Mouse (Mus musculus) cerebellum, adult 2 months (tissue): ENCODE measurements around the gene A3galt2. TPM values are rescaled to one million over a fixed set of nuclear protein-coding genes. Genes with fewer than 3 reads are reported as not detected.

ENCODE experiments used
- DNase-seq, 2 experiments: peaks; one replicate each; pipeline ENCODE4 v3.0.0; 2021
- H3K27ac ChIP-seq: fragments of 200-500 bp; 2 replicates; pipeline ENCODE4 v1.5.1; 2012; ENCODE audit warnings: low read length, control low read depth, inconsistent platforms; ENCODE audit not compliant: insufficient read depth
- H3K27me3 ChIP-seq: fragments of 200-500 bp; 2 replicates; pipeline ENCODE4 v1.6.1; 2012; ENCODE audit warnings: inconsistent platforms, mild to moderate bottlenecking, low read length, moderate library complexity; ENCODE audit not compliant: control insufficient read depth, insufficient read depth
- H3K4me1 ChIP-seq: fragments of 200-500 bp; 2 replicates; pipeline ENCODE4 v1.6.1; 2011; ENCODE audit warnings: low read length; ENCODE audit not compliant: control insufficient read depth, insufficient read depth
- H3K4me3 ChIP-seq: fragments of 200-500 bp; replicated peaks from 2 replicates; pipeline ENCODE3; 2011; ENCODE audit warnings: mild to moderate bottlenecking, low read depth, low read length, control low read depth; ENCODE audit not compliant: insufficient read depth
- CTCF ChIP-seq: fragments of 200-500 bp; IDR thresholded peaks from 2 replicates; pipeline ENCODE4 v1.5.1; 2011; ENCODE audit warnings: low read depth, mild to moderate bottlenecking, control low read depth, low read length, moderate library complexity, borderline replicate concordance; ENCODE audit not compliant: insufficient read depth
- POLR2A ChIP-seq: fragments of 200-500 bp; IDR thresholded peaks from 2 replicates; pipeline ENCODE4 v1.6.1; 2011; ENCODE audit warnings: low read length, control low read depth, borderline replicate concordance; ENCODE audit not compliant: insufficient read depth
- WGBS: fragments of 180-500 bp; shearing (Covaris S2); methylation state at CpG from one replicate; pipeline ENCODE4 v1.1.7; 2018; 5-methylcytosine and 5-hydroxymethylcytosine counted together
- polyA plus RNA-seq: library from polyadenylated mRNA; depleted of rRNA; stranded (reverse); fragments of >200 nt; gene quantifications from 2 replicates; pipeline ENCODE4 v1.2.3, GENCODE M21; 2012

The A3galt2 gene
- polyA plus RNA-seq, 1 experiment = 1.9 TPM

- 5% methylated on average over 6 of the region's 6 CpGs for WGBS
- Histone ChIP-seq H3K27ac (peak overlapping the region; percentile 83; the same call in 1 of the 2 replicates), H3K27me3 (no peaks in the 10 kb centered on the region), H3K4me3 (peak overlapping the region; percentile 76), H3K4me1 (peaks cover 34% of the 10 kb centered on the region)
- DNase-seq = no peak
- TF ChIP-seq CTCF (no peak), POLR2A (no peak)
These were observed 24.9 kb upstream of the A3galt2 start for GRCm38 (mm10) chr4:128730271-128730670.

GRCm38 (mm10) chr4:128732794-128733193 lies 22.4 kb upstream of the A3galt2 start:
- no peak for TF ChIP-seq CTCF
- no peak for TF ChIP-seq POLR2A
- under 1% methylated on average over 5 of the region's 5 CpGs for WGBS
- H3K27ac ChIP-seq = no peak overlapping the region
- H3K4me1 ChIP-seq = peaks cover 45% of the 10 kb centered on the region
- DNase-seq = no peak
- no peaks in the 10 kb centered on the region for H3K27me3 ChIP-seq
- no peak overlapping the region for H3K4me3 ChIP-seq

GRCm38 (mm10) chr4:128733496-128733895 lies 21.7 kb upstream of the A3galt2 start:
- Histone ChIP-seq H3K4me1 (peaks cover 52% of the 10 kb centered on the region), H3K27me3 (no peaks in the 10 kb centered on the region), H3K4me3 (peak overlapping the region; percentile 20), H3K27ac (peak overlapping the region; percentile 31)
- DNase-seq = no peak
- 10% methylated on average over 6 of the region's 6 CpGs for WGBS
- TF ChIP-seq POLR2A = no peak
- TF ChIP-seq CTCF = no peak

- WGBS = 3% methylated on average over 5 of the region's 5 CpGs
- Histone ChIP-seq H3K4me1 (peaks cover 53% of the 10 kb centered on the region), H3K27ac (peak overlapping the region; percentile 31), H3K27me3 (no peaks in the 10 kb centered on the region), H3K4me3 (peak overlapping the region; percentile 4)
- TF ChIP-seq POLR2A (no peak), CTCF (no peak)
- DNase-seq = peak in 1 of 2 experiments; percentile 71
These were observed 20.9 kb upstream of the A3galt2 start for GRCm38 (mm10) chr4:128734217-128734616.

GRCm38 (mm10) chr4:128734721-128735671 lies 20.2 kb upstream of the A3galt2 start:
- Histone ChIP-seq H3K27me3 (no peaks in the 10 kb centered on the region), H3K4me1 (peaks cover 53% of the 10 kb centered on the region), H3K4me3 (no peak overlapping the region), H3K27ac (peak overlapping the region; percentile 31)
- peak in 1 of 2 experiments; percentile 65 for DNase-seq
- TF ChIP-seq CTCF = no peak
- TF ChIP-seq POLR2A = no peak
- WGBS = 8% methylated on average over 18 of the region's 18 CpGs

- under 1% methylated on average over 6 of the region's 6 CpGs for WGBS
- DNase-seq = peak in 1 of 2 experiments; percentile 60
- no peak overlapping the region for H3K4me3 ChIP-seq
- no peaks in the 10 kb centered on the region for H3K27me3 ChIP-seq
- TF ChIP-seq CTCF (no peak), POLR2A (no peak)
- peaks cover 56% of the 10 kb centered on the region for H3K4me1 ChIP-seq
- H3K27ac ChIP-seq = peak overlapping the region; percentile 9; the same call in 1 of the 2 replicates
These were observed 18.0 kb upstream of the A3galt2 start for GRCm38 (mm10) chr4:128737137-128737589.

GRCm38 (mm10) chr4:128737825-128738610 lies 17.1 kb upstream of the A3galt2 start:
- WGBS = 16% methylated on average over 14 of the region's 14 CpGs
- H3K4me1 ChIP-seq = peaks cover 60% of the 10 kb centered on the region
- no peak for TF ChIP-seq CTCF
- peak; percentile 5; the same call in 1 of the 2 replicates for TF ChIP-seq POLR2A
- peak in 1 of 2 experiments; percentile 48 for DNase-seq
- H3K4me3 ChIP-seq = no peak overlapping the region
- H3K27me3 ChIP-seq = no peaks in the 10 kb centered on the region
- peak overlapping the region; percentile 51; the same call in 1 of the 2 replicates for H3K27ac ChIP-seq
